Mouse (Mus musculus): Measurements from ENCODE around the gene Vps33b. TPM values are rescaled to one million over a fixed set of nuclear protein-coding genes. Genes with fewer than 3 reads are reported as not detected.
A peak's percentile ranks its signal among the peaks of the same experiment; 100 is the strongest.

The Vps33b gene
- 31.7 and 31.8 TPM in 2 replicates for total RNA-seq (2017)

DNA sequence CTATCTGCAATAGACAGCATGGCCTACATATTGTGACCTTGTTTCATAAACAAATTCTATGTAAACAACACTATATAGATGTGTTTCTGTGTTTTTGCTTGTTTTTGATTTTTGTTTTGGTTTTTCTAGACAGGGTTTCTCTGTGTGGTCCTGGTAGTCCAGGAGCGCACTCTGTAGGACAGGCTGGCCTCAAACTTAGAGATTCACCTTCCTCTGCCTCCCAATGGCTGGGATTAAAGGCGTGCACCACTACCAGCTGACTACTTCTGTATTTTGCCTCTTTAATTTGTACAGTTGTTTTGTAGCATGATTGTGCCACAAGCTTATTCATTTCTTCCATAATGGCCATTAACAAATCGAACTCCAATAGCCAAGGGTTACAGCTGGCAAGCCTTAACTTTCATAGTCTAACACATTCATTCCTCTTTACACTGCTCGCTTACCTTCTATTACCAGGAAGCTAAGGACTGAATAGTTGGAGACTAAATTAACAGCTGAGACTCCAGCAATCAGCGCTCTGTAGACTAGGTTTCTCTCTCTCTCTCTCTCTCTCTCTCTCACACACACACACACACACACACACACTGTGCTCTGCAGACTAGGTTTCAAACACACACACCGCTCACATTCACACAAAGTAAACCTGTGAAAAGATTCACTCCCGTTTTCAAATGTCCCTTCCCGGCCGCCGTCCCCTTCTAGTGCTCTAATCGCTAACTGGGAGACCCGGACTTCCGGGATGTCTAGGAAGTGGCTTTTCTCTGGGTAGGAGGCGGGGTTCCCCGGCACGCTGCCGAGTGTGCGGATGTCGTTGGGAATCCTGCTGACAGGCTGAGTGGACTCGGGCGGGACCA is at the start of gene Vps33b:
Gene Vps33b (plus strand): TSS at position 753 of the 854 bp plus-strand sequence.
- ATAC-seq (replicated peaks; ENCODE audit: low read depth, poor library complexity, severe bottlenecking) = peak; percentile 97

DNA sequence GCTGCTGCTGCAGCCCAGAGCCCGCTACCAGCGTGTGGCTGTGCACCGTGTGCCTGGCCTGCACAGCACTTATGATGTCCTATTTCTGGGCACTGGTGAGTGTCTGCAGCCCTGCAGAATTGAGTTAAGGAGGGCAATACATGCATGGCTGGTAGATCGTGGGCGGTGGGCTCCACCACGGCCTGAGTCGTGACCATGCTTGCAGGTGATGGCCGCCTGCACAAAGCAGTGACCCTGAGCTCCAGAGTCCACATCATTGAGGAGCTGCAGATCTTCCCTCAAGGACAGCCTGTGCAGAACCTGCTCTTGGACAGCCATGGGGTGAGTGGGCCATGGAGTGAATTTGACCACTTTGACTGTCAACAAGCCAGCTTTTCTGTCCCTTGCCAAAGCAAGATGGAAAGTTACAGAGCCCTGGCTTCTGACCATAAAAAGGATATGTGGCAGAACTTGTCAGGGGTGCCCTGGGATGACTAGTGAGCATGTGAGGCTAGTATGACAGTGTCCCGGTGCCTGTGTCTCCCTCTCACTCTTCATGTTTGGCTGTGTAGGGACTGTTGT is 49.1 kb upstream of the Vps33b start:
- ATAC-seq (replicated peaks; ENCODE audit: low read depth, poor library complexity, severe bottlenecking) = no peak

DNA sequence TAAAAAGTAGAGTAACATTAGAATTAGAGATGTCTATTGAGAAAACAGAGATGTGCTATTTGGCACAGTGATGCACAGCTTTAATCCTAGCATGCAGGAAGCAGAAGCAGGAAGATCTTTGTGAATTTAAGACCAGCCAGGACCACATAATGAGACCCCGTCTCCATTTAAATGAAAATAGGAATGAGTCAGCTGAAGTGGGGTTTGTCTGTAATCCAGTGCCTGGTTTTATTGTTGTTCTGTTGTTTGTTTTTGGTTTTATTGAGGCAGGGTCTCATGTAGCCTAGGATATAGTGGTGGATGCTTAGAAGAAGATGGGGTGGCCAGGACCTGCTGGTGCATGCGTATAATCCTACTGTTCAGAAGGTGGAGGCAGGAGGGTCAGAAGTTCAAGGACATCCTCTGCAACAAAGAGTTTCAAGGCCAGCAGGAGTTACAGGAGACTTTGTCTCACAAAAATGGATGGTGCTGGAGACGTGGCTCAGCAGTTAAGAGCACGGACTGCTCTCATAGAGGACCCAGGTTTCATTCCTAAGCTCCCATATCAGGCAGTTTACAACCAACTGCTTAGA is 48.2 kb upstream of the Vps33b start:
- no peak for ATAC-seq (replicated peaks; ENCODE audit: low read depth, poor library complexity, severe bottlenecking)

GRCm38 (mm10) chr7:80227065-80227464 is 42.4 kb upstream of the Vps33b start:
- no peak for ATAC-seq (replicated peaks; ENCODE audit: low read depth, poor library complexity, severe bottlenecking)

- no peak; the same call in 1 of the 2 replicates for ATAC-seq (replicated peaks; ENCODE audit: low read depth, poor library complexity, severe bottlenecking)
Observed at GRCm38 (mm10) chr7:80230196-80230595, 39.3 kb upstream of the Vps33b start.

- no peak for ATAC-seq (replicated peaks; ENCODE audit: low read depth, poor library complexity, severe bottlenecking)
Observed at GRCm38 (mm10) chr7:80231971-80232488, 37.4 kb upstream of the Vps33b start.

- ATAC-seq (replicated peaks; ENCODE audit: low read depth, poor library complexity, severe bottlenecking) = peak; percentile 92
Observed at GRCm38 (mm10) chr7:80232489-80233029, 36.9 kb upstream of the Vps33b start, which contains the start of the genes Cib1 and Gdpgp1. Cib1 (minus strand) TSS chr7:80232813. Gdpgp1 (plus strand) TSS chr7:80232865.

DNA sequence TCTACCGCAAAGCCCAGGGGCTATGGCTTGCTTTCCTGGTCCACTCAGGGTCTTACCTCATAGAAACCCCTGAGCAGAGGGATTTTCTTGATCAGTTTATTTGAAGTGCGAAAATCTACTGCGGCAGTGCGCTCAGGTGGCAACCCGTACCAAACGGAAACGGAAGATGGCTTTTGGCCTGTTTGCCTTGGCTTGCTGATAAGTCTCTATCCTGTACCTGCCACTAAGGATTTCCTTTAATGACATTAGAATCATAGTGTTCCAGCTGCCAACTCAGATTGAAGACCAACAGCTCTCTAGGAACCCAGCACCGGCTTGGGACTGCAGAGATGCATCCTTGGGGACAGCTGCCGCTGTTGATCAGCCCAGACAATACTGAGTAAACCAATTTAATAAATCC is 35.6 kb upstream of the Vps33b start:
- ATAC-seq (replicated peaks; ENCODE audit: low read depth, poor library complexity, severe bottlenecking) = no peak

- ATAC-seq (replicated peaks; ENCODE audit: low read depth, poor library complexity, severe bottlenecking) = no peak
Observed at GRCm38 (mm10) chr7:80238542-80238941, 30.9 kb upstream of the Vps33b start.

GRCm38 (mm10) chr7:80241661-80242060 is 27.8 kb upstream of the Vps33b start:
- ATAC-seq (replicated peaks; ENCODE audit: low read depth, poor library complexity, severe bottlenecking) = no peak

DNA sequence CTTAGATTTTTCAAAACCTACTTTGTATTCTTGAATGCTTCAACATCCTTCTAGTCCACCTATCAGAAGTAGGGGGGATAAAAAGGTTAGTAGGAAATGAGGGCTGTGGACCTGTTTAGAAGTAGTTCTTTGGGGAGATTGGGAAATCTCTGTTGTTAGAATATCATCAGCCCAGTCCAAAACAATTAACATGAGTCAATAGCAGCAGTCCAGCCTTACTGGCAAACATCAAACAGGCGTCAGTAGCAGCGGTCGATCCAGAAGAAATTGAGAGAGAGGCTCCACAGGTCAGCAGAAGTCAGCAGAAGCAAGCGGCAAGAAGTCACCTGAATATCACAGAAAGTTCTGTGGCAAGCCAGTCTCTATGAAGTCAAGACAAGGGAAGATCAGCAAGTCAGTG is 24.6 kb upstream of the Vps33b start:
- ATAC-seq (replicated peaks; ENCODE audit: low read depth, poor library complexity, severe bottlenecking) = no peak

GRCm38 (mm10) chr7:80246148-80246721 is 23.2 kb upstream of the Vps33b start, which contains the start of gene Ttll13:
Ttll13 (plus strand) TSS chr7:80246376.
- peak; percentile 98 for ATAC-seq (replicated peaks; ENCODE audit: low read depth, poor library complexity, severe bottlenecking)

DNA sequence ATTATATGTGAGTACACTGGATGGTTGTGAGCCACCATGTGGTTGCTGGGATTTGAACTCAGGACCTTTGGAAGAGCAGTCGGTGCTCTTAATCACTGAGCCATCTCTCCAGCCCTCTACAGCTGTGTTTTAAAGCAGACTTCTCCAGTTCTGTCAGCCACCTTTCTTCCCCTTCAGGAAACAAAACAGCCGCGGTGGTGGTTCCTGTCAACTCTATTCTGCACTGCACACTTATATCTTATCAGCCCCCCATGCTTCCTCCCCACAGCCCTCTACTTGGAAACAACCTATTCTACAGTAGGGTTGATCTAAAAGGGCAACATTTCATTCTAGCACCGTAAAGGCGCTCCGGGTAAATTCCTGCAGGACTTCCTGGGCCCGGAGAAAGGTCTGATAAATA is 22.6 kb upstream of the Vps33b start:
- peak; percentile 45 for ATAC-seq (replicated peaks; ENCODE audit: low read depth, poor library complexity, severe bottlenecking)

GRCm38 (mm10) chr7:80252437-80252836 is 17.0 kb upstream of the Vps33b start:
- no peak for ATAC-seq (replicated peaks; ENCODE audit: low read depth, poor library complexity, severe bottlenecking)

DNA sequence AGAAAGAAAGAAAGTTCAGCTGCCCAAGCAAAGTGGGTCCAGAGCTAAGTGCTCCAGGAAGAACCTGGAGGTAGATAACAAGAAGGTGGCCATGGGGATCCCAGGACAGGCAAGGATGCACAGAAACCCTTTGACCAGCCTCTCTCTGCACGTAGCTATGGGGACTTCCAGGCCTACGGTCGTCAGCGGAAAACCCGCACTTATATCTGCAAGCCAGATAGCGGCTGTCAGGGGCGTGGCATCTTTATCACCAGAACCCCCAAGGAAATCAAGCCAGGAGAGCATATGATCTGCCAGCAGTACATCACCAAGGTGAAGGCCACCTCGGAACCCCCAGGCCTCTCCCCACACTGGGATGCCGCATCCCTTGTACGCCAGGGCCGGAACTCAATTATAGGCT is 16.6 kb upstream of the Vps33b start:
- no peak for ATAC-seq (replicated peaks; ENCODE audit: low read depth, poor library complexity, severe bottlenecking)

- no peak for ATAC-seq (replicated peaks; ENCODE audit: low read depth, poor library complexity, severe bottlenecking)
Observed at GRCm38 (mm10) chr7:80255981-80256380, 13.5 kb upstream of the Vps33b start.

GRCm38 (mm10) chr7:80257706-80258105 is 11.7 kb upstream of the Vps33b start:
- ATAC-seq (replicated peaks; ENCODE audit: low read depth, poor library complexity, severe bottlenecking) = no peak

DNA sequence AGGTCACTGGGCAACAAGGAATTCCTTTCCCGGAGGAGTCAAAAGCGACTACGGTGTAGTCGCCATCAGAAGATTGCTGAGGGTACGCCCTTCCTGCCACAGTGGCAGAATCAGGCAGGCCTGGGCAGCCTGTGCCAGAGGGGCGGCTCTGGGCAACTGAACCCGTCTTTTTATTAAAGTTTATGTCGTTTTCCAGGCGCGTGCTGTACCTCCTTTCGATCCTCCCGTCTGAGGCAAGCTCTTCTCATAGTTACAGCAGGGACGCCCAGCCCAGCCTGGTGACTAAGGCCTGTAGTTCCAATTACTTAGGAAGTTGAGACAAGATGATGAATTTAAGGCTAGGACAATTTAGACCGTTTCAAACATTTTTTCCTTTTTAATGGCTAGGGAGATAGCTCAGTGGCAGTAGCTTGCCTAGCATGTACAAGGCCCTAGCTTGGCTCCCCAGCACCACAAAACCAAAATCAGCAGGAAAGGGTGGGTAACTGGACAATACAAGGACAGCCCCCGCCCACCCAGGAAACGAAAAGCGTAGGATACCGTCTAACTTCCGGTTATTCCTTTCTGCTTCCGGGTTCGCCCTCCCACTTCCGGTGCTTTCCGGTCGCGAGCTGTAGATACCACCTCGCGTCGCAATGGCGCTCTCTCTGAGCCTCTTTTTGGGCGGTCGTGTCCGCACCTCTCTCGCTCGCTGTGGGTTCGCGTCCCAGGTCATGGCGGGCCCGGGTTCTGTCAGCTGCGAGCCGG is 8.7 kb upstream of the Vps33b start, which contains the start of gene Ngrn:
Gene Ngrn (plus strand): TSS at position 591 of the 747 bp plus-strand sequence.
- ATAC-seq (replicated peaks; ENCODE audit: low read depth, poor library complexity, severe bottlenecking) = peak; percentile 92

DNA sequence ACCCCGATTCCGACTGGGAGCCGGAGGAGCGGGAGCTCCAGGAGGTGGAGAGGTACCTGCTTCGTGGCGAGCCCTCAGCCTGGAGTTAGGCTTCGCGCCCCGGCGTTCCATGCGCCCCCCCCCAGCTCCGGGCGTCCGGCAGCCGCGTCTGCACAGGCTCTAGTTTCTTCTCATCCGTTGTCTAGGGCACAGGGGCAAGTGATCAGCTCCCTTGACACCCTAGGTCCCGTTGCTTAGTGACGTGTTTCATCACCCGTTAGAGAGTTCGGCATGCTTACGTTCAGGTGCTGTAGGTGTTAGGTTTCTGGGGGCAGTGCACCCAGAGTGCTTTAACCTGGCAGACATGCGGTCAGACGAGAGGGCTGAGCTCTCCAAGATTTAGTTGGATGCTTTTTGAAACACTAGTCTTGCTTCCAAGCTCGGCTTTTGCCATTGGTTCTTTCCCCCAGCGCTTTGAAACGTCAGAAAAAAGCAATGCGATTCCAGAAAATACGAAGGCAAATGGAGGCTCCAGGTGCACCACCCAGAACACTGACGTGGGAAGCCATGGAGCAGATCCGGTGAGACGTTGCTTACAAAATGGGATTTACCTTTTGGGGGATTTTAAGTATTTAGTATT is 8.0 kb upstream of the Vps33b start:
- no peak; the same call in 1 of the 2 replicates for ATAC-seq (replicated peaks; ENCODE audit: low read depth, poor library complexity, severe bottlenecking)
